Mouse (Mus musculus): ENCODE results near the gene Bricd5. TPM values are rescaled to one million over a fixed set of nuclear protein-coding genes. Genes with fewer than 3 reads are reported as not detected.

The Bricd5 gene
- total and polyA plus RNA-seq, 2 experiments from 2014 or later, result 0.95 TPM; not detected in 1

DNA sequence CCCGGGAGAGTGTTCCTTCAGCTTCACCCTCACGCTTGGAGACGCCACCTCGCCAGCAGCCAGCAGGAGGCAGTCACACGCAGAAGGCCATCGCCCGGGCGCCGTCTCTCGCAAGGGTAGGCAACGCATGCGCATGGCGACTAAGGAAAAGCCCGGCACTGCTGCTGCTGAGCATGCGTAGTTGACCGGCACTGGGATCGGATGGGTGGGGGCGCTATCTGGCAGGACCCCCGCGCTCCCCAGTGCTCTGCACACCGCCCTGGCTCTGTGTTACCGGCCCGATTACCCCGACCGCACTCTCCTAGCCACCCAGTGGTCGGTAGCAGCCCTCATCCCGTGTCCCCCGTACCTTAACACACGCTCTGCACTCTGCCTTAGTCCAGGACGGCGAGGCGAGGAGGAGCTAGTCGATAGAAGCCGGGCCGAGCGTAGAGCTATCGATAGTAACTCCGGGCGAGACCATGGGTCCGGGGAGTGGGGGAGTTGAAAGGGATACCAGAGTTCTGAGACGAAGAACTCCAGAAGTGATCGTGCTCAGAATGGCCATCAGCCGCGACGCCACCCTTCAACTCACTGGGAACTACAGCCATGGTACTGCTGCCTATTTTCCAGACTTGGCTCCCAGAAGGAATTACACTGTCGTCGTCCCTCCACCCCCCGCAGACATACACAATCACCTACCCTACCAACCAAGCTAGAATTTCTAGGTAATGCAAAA, 5.1 kb downstream of the Bricd5 start, which contains the start of gene Mlst8:
Gene Mlst8, minus strand, starts transcription at position 416 of the 718 bp plus-strand sequence.
- Histone ChIP-seq H3K36me3 (ENCODE audit: insufficient read depth, low read length) (peaks cover 34% of the 10 kb centered on the region), H3K4me3 (ENCODE audit: low read depth, low read length) (peak within 1 kb of the TSS; percentile 56), H3K27me3 (ENCODE audit: insufficient read depth, low read length) (no peaks in the 10 kb centered on the region), H3K9ac (replicated peaks; ENCODE audit: low read length, poor library complexity, severe bottlenecking) (peak within 1 kb of the TSS; percentile 69), H3K27ac (ENCODE audit: low read depth, low read length) (peak within 1 kb of the TSS; percentile 89), H3K9me3 (ENCODE audit: low read length) (no peaks in the 10 kb centered on the region), H3K4me1 (ENCODE audit: insufficient read depth, low read length) (peaks cover 6% of the 10 kb centered on the region), H3K4me2 (ENCODE audit: low read depth, low read length, poor library complexity, severe bottlenecking) (peak within 1 kb of the TSS; percentile 77)
- TF ChIP-seq CTCF (IDR thresholded peaks at IDR 0.05), result peak; percentile 92
- peak; percentile 97 for DNase-seq (ENCODE audit: low spot score)
- peak; percentile 91 for ATAC-seq (ENCODE audit: low FRiP score)
- WGBS, result 1% methylated on average over 48 of the region's 48 CpGs

DNA sequence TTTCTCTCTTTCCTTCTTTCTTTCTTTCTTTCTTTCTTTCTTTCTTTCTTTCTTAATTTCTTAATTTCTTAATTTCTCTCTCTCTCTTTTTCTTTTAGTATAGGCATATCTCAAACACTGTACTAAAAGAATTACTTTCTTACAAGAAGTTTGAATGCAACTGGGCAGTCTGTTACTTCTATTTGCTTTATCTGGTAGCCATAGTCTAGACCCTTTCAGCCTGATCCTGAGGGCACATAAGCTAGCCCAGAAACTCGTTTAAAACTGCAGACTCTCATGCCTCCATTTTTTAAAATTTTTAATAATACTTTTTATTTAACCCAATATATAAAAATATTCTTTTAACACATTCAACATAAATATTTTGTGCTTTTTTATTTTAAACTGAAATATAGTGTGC, 5.7 kb downstream of the Bricd5 start:
- peaks cover 3% of the 10 kb centered on the region; the same call in 1 of the 2 replicates for H3K4me1 ChIP-seq (ENCODE audit: insufficient read depth, low read length)
- H3K9ac ChIP-seq (replicated peaks; ENCODE audit: low read length, poor library complexity, severe bottlenecking), result no peak overlapping the region
- H3K27me3 ChIP-seq (ENCODE audit: insufficient read depth, low read length), result no peaks in the 10 kb centered on the region
- no peaks in the 10 kb centered on the region for H3K9me3 ChIP-seq (ENCODE audit: low read length)
- no peak overlapping the region for H3K27ac ChIP-seq (ENCODE audit: low read depth, low read length)
- no peak for DNase-seq (ENCODE audit: low spot score)
- peak overlapping the region; percentile 56 for H3K4me3 ChIP-seq (ENCODE audit: low read depth, low read length)
- no peak for TF ChIP-seq CTCF (IDR thresholded peaks at IDR 0.05)
- no peak overlapping the region for H3K4me2 ChIP-seq (ENCODE audit: low read depth, low read length, poor library complexity, severe bottlenecking)
- no peak for ATAC-seq (ENCODE audit: low FRiP score)
- 17% methylated on average over 1 of the region's 1 CpGs for WGBS
- H3K36me3 ChIP-seq (ENCODE audit: insufficient read depth, low read length), result peaks cover 28% of the 10 kb centered on the region

DNA sequence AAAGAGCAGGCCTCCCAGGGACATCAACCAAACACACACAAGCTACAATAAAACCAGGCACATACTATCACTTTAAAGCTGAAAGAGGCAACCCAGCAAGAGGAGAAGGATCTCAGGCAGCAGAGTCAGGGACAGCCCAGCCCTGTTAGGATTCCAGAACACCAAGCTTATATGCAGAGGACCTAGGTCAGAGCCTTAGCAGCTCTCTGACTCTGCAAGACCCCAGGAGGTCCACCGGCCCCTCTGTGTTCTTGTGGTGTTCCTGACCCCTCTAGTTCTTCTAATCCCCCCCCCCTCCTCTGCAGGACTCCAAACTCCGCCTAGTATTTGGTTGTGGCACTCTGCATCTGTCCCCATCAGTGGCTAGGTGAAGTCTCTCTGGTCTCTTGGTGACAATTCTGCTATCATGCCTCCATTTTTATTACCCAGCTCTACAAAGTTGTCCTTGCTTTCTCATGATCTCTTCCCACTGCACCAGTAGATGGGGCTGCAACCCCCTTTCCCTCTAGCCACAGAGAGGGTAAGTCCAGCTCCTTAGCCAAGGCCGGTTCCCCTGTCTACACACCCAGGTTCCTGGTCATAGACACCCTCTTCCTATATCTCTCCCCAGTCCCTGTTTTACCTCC, 6.6 kb downstream of the Bricd5 start:
- H3K4me2 ChIP-seq (ENCODE audit: low read depth, low read length, poor library complexity, severe bottlenecking), result no peak overlapping the region
- peaks cover 5% of the 10 kb centered on the region; the same call in 1 of the 2 replicates for H3K4me1 ChIP-seq (ENCODE audit: insufficient read depth, low read length)
- H3K27ac ChIP-seq (ENCODE audit: low read depth, low read length), result no peak overlapping the region
- TF ChIP-seq CTCF (IDR thresholded peaks at IDR 0.05), result peak; percentile 56
- DNase-seq (ENCODE audit: low spot score) (no peak), ATAC-seq (ENCODE audit: low FRiP score) (no peak)
- H3K27me3 ChIP-seq (ENCODE audit: insufficient read depth, low read length), result no peaks in the 10 kb centered on the region
- H3K9me3 ChIP-seq (ENCODE audit: low read length), result no peaks in the 10 kb centered on the region
- WGBS, result 36% methylated on average over 3 of the region's 3 CpGs
- H3K9ac ChIP-seq (replicated peaks; ENCODE audit: low read length, poor library complexity, severe bottlenecking), result no peak overlapping the region
- no peak overlapping the region for H3K4me3 ChIP-seq (ENCODE audit: low read depth, low read length)
- H3K36me3 ChIP-seq (ENCODE audit: insufficient read depth, low read length), result peaks cover 21% of the 10 kb centered on the region

DNA sequence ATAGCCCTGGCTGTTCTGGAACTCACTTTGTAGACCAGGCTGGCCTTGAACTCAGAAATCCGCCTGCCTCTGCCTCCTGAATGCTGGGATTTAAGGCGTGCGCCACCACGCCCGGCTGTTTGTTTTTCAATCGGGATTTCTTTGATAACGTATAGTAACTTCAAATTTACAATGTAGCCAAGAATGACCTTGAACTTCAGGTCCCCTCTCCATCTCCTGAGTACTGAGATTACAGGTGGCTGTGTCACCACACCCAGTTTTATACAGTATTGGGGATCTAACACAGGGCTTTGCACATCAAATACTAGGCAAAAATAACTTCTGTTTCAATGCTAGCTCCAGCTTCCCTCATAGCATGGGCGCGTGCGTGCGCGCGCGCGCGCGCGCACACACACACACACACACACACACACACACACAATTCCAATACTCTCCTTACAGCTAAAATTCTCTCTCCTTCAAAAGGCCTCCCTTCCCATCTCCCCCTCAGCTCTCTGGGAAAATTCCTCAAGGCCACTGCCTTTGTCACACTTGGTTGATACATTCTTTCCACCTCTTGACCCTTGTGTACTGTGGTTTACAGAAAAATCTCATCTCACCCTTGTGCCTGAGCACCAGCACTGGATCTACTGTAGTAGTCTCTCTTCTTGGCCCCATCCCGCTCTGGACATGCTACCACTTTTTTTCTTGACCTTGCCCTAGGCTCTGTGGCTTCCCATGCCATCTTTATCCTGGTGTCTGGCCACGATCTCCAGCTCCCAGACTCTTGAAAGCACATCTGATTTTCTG, 7.5 kb downstream of the Bricd5 start:
- Histone ChIP-seq H3K4me1 (ENCODE audit: insufficient read depth, low read length) (peaks cover 6% of the 10 kb centered on the region; the same call in 1 of the 2 replicates), H3K9me3 (ENCODE audit: low read length) (no peaks in the 10 kb centered on the region), H3K27me3 (ENCODE audit: insufficient read depth, low read length) (no peaks in the 10 kb centered on the region), H3K27ac (ENCODE audit: low read depth, low read length) (no peak overlapping the region), H3K4me3 (ENCODE audit: low read depth, low read length) (no peak overlapping the region), H3K4me2 (ENCODE audit: low read depth, low read length, poor library complexity, severe bottlenecking) (no peak overlapping the region), H3K36me3 (ENCODE audit: insufficient read depth, low read length) (peaks cover 12% of the 10 kb centered on the region), H3K9ac (replicated peaks; ENCODE audit: low read length, poor library complexity, severe bottlenecking) (no peak overlapping the region)
- WGBS, result 95% methylated on average over 20 of the region's 20 CpGs
- DNase-seq (ENCODE audit: low spot score) (no peak), ATAC-seq (ENCODE audit: low FRiP score) (no peak)
- no peak for TF ChIP-seq CTCF (IDR thresholded peaks at IDR 0.05)

DNA sequence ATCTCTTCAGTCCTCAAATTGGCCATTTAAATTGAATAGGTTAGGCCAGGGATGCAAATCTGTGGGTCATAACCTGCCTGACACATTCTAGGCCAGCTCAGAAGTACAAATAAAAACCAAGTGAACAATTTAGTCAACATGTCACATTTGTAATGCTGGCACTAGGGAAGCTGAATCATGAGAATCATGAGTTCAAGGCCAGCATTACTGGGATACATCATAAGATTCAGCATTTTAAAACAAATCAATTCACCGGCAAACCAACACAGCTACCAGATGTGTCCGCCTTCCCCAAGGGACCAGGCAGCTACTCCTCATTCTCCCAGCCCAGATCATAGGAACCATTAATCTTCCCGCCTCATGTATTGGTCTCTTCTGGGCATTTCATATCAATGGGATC, 9.8 kb downstream of the Bricd5 start:
- H3K4me1 ChIP-seq (ENCODE audit: insufficient read depth, low read length), result 0 out of 2 replicates have a peak, but pooled peaks cover 6% of the 10 kb centered on the region
- H3K27me3 ChIP-seq (ENCODE audit: insufficient read depth, low read length), result no peaks in the 10 kb centered on the region
- no peak for TF ChIP-seq CTCF (IDR thresholded peaks at IDR 0.05)
- no peak for DNase-seq (ENCODE audit: low spot score)
- H3K36me3 ChIP-seq (ENCODE audit: insufficient read depth, low read length), result no peaks in the 10 kb centered on the region
- H3K27ac ChIP-seq (ENCODE audit: low read depth, low read length), result no peak overlapping the region
- no peaks in the 10 kb centered on the region for H3K9me3 ChIP-seq (ENCODE audit: low read length)
- WGBS, result 73% methylated on average over 3 of the region's 3 CpGs
- H3K4me3 ChIP-seq (ENCODE audit: low read depth, low read length), result no peak overlapping the region
- ATAC-seq (ENCODE audit: low FRiP score), result no peak
- no peak overlapping the region for H3K4me2 ChIP-seq (ENCODE audit: low read depth, low read length, poor library complexity, severe bottlenecking)
- H3K9ac ChIP-seq (replicated peaks; ENCODE audit: low read length, poor library complexity, severe bottlenecking), result no peak overlapping the region

Data from midbrain, postnatal 0 days (tissue).